Mouse (Mus musculus) activated CD4-positive, CD25-positive, alpha-beta regulatory T cell, adult 4 months (primary cell): ENCODE measurements around the gene Serpinb8. TPM values are rescaled to one million over a fixed set of nuclear protein-coding genes. Genes with fewer than 3 reads are reported as not detected.

ENCODE experiments used
- ATAC-seq: one replicate; pipeline ENCODE4 v1.8.0; 2017
- polyA plus RNA-seq, 2 experiments: library from polyadenylated mRNA; unstranded; fragments of 100-300 nt; shearing (Covaris generic); gene quantifications; one replicate each; pipeline ENCODE4 v1.2.1; 2017

The Serpinb8 gene
- not detected for polyA plus RNA-seq

- ATAC-seq: no peak
These were observed at the start of gene Serpinb8 for GRCm38 (mm10) chr1:107589691-107590470. Gene Serpinb8 (plus strand): TSS chr1:107590006.

- ATAC-seq: no peak
These were observed 30.3 kb upstream of the Serpinb8 start for GRCm38 (mm10) chr1:107559494-107559893.

- no peak for ATAC-seq
These were observed 27.7 kb upstream of the Serpinb8 start for GRCm38 (mm10) chr1:107562110-107562509.

GRCm38 (mm10) chr1:107565644-107566043 lies 24.2 kb upstream of the Serpinb8 start:
- no peak for ATAC-seq

GRCm38 (mm10) chr1:107576094-107576493 lies 13.7 kb upstream of the Serpinb8 start:
- ATAC-seq: no peak

- no peak for ATAC-seq
These were observed 12.3 kb upstream of the Serpinb8 start for GRCm38 (mm10) chr1:107577514-107577913.

GRCm38 (mm10) chr1:107581220-107581619 lies 8.6 kb upstream of the Serpinb8 start:
- no peak for ATAC-seq

- no peak for ATAC-seq
These were observed 6.9 kb upstream of the Serpinb8 start for GRCm38 (mm10) chr1:107582900-107583299.

- no peak for ATAC-seq
These were observed 5.8 kb upstream of the Serpinb8 start for GRCm38 (mm10) chr1:107583958-107584376.

GRCm38 (mm10) chr1:107584932-107585331 lies 4.9 kb upstream of the Serpinb8 start:
- no peak for ATAC-seq

- no peak for ATAC-seq
These were observed 3.6 kb upstream of the Serpinb8 start for GRCm38 (mm10) chr1:107586196-107586595.

- no peak for ATAC-seq
These were observed 1.6 kb upstream of the Serpinb8 start for GRCm38 (mm10) chr1:107588206-107588605.

- no peak for ATAC-seq
These were observed 1.2 kb upstream of the Serpinb8 start for GRCm38 (mm10) chr1:107588642-107589041.

GRCm38 (mm10) chr1:107592644-107593043 lies 2.8 kb downstream of the Serpinb8 start:
- no peak for ATAC-seq

- ATAC-seq: no peak
These were observed 3.7 kb downstream of the Serpinb8 start for GRCm38 (mm10) chr1:107593469-107593868.

- ATAC-seq: no peak
These were observed 7.1 kb downstream of the Serpinb8 start for GRCm38 (mm10) chr1:107596874-107597273.

- no peak for ATAC-seq
These were observed 8.7 kb downstream of the Serpinb8 start for GRCm38 (mm10) chr1:107598476-107598875.

- ATAC-seq: no peak
These were observed 19.1 kb downstream of the Serpinb8 start for GRCm38 (mm10) chr1:107608942-107609341.

GRCm38 (mm10) chr1:107614087-107614486 lies 24.3 kb downstream of the Serpinb8 start:
- ATAC-seq: no peak

- ATAC-seq: no peak
These were observed 32.2 kb downstream of the Serpinb8 start for GRCm38 (mm10) chr1:107622017-107622416.

GRCm38 (mm10) chr1:107635936-107636335 lies 46.1 kb downstream of the Serpinb8 start:
- ATAC-seq: no peak

- no peak for ATAC-seq
These were observed 48.2 kb downstream of the Serpinb8 start for GRCm38 (mm10) chr1:107638056-107638455.

GRCm38 (mm10) chr1:107638459-107638858 lies 48.7 kb downstream of the Serpinb8 start:
- no peak for ATAC-seq

GRCm38 (mm10) chr1:107642457-107643118 lies 52.8 kb downstream of the Serpinb8 start:
- no peak for ATAC-seq
